Mouse (Mus musculus): ENCODE measurements at regions not wholly inside any gene's neighbourhood (a gene's known extent, or its start where the extent isn't known, plus 50 kb on each side); places are given as distances from the start of the nearest gene placed in this dataset.

DNA sequence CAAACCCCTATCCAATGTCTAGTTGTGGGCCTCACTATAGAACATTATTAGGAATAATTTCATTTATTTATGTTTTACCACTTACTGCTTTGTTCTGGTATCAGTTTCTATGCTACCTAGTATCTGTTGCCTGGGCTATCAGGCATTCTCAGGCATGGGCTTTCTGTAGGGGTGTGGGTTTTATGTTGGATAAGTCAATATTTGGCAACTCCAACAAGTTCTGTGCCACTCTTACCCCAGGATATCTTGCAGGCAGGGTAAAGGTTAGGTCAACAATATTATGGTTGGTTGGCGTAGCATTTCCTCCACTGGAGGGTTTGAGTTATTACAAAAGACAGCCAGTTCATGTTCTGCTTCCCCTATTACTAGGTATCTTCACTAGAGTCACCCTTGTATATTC, 65.8 kb downstream of the Smim10l1 start:
- no peak for DNase-seq

GRCm38 (mm10) chr6:133171286-133171685, 66.6 kb downstream of the Smim10l1 start:
- DNase-seq: no peak

DNA sequence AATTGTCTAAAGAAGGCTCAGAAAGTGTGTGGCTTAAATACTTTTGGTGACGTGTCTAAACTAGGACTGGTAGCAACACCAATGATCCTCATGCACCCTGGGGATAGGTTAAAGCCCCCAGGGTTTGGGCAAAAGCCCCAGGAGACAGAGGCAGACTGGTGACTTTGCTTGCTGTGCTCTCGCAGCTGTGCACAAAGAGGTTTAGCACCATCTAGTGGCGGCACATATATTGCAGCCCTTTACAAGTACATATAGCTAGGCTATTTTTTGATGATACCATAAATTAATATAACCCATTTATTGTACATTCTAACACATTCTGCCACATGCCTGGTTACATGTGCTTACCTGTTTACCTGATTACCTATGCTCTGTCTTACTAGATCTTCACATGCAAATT, 85.8 kb upstream of the 5530400C23Rik start:
- DNase-seq: peak; percentile 33 to 41

Measured in B cell, adult 2 months (primary cell).